Mouse (Mus musculus) liver, embryonic 11.5 days (tissue): ENCODE measurements around the gene Krtap11-1. TPM values are rescaled to one million over a fixed set of nuclear protein-coding genes. Genes with fewer than 3 reads are reported as not detected.
A peak's percentile ranks its signal among the peaks of the same experiment; 100 is the strongest.

ENCODE experiments used
- ATAC-seq: fragments of 200-750 bp; cut with Nextera tagmentation; replicated peaks from 2 replicates; pipeline ENCODE4 v1.8.0; 2017; ENCODE audit warnings: moderate number of reproducible peaks, mild to moderate bottlenecking, moderate TSS enrichment, moderate library complexity; ENCODE audit not compliant: low FRiP score
- DNase-seq: peaks from one replicate; pipeline ENCODE4 v3.0.0-alpha.2; 2017; ENCODE audit warnings: low spot score
- H3K27ac ChIP-seq: fragments of 300-500 bp; sonication (generic); 2 replicates; pipeline ENCODE4 v1.5.1; 2014; ENCODE audit warnings: mild to moderate bottlenecking, low read depth, low read length, control low read depth
- H3K27me3 ChIP-seq: fragments of 300-500 bp; sonication (generic); replicated peaks from 2 replicates; pipeline ENCODE4 v1.6.1; 2014; ENCODE audit warnings: low read length, mixed read lengths; ENCODE audit not compliant: control insufficient read depth, insufficient read depth
- H3K36me3 ChIP-seq: fragments of 300-500 bp; sonication (generic); 2 replicates; pipeline ENCODE4 v1.6.1; 2014; ENCODE audit warnings: mild to moderate bottlenecking, low read length, moderate library complexity, mixed read lengths; ENCODE audit not compliant: control insufficient read depth, insufficient read depth
- H3K4me1 ChIP-seq: fragments of 300-500 bp; sonication (generic); replicated peaks from 2 replicates; pipeline ENCODE4 v1.6.1; 2014; ENCODE audit warnings: low read length, mixed read lengths; ENCODE audit not compliant: control insufficient read depth, insufficient read depth
- H3K4me2 ChIP-seq: fragments of 300-500 bp; sonication (generic); 2 replicates; pipeline ENCODE4 v1.6.1; 2014; ENCODE audit warnings: mild to moderate bottlenecking, control low read depth, moderate library complexity
- H3K4me3 ChIP-seq: fragments of 300-500 bp; sonication (generic); 2 replicates; pipeline ENCODE4 v1.5.1; 2014; ENCODE audit warnings: low read depth, low read length, control low read depth
- H3K9ac ChIP-seq: fragments of 300-500 bp; sonication (generic); 2 replicates; pipeline ENCODE4 v1.6.1; 2014; ENCODE audit warnings: low read depth, low read length, control low read depth
- H3K9me3 ChIP-seq: fragments of 300-500 bp; sonication (generic); 2 replicates; pipeline ENCODE4 v1.6.1; 2016; ENCODE audit warnings: low read length, inconsistent platforms, mixed read lengths; ENCODE audit not compliant: control insufficient read depth
- WGBS: fragments of 180-500 bp; shearing (Covaris S2); extraction: QIAGEN DNeasy Blood & Tissue Kit; methylation state at CpG from one replicate; pipeline ENCODE4 v1.1.7; 2014; 5-methylcytosine and 5-hydroxymethylcytosine counted together
- polyA plus RNA-seq: library from polyadenylated mRNA; unstranded; fragments of >200 nt; fragmentation: Nextera tagmentation; extraction: Ambion mirVana; gene quantifications from 2 replicates; pipeline ENCODE4 v1.2.1, GENCODE M21; 2014

Krtap11-1 gene
- polyA plus RNA-seq, 1 experiment from 2014 or later = not detected

DNA sequence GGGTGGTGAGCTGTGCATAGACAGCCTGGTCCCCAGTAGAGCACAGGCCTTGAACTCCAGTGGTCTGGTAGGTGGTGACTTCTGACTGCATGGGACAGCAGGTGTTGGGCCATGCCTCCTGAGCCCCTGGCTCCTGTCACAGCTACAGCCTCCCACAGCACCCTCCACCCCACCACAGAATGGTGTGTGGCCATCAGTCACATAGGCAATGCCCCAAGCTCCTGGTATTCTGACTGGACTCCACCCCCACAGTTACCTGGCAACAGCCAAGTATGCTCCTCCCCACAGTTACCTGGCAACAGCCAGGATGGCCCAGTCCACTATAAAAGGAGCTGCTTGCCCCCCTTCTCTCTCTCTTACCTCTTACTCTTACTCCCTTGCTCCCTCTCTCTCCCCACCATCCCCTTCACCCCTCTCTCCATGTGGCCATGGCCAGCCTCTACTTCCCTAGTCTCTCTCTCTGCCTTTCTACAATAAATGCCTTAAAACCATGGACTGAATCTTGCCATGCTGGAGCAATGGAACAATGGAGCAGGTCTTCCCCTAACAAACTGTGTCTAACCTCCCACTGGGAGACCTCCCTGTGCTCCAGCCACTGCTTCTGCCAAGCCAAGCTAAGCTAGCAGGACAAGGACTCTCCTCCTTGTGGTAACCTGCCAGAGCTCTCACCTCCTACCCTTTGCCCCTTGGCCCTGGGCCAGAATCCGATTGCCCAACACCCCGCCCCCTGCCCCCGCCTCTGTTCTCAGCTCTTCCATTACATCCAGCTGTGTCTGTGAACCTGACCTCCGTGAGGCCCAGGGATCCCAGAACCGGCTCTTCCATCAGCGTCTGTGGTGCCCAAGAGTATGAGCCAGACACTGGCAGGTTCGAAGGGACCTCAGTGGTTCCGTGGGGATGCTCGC is 14.9 kb upstream of the Krtap11-1 start:
- H3K27ac ChIP-seq = no peak overlapping the region
- WGBS = 64% methylated on average over 9 of the region's 9 CpGs
- H3K4me3 ChIP-seq = no peak overlapping the region
- H3K36me3 ChIP-seq = no peaks in the 10 kb centered on the region
- ATAC-seq (peak; percentile 51; the same call in 1 of the 2 replicates), DNase-seq (no peak)
- H3K4me2 ChIP-seq = no peak overlapping the region
- H3K4me1 ChIP-seq = no peaks in the 10 kb centered on the region
- H3K9me3 ChIP-seq = no peaks in the 10 kb centered on the region
- no peak overlapping the region for H3K9ac ChIP-seq
- no peaks in the 10 kb centered on the region for H3K27me3 ChIP-seq

DNA sequence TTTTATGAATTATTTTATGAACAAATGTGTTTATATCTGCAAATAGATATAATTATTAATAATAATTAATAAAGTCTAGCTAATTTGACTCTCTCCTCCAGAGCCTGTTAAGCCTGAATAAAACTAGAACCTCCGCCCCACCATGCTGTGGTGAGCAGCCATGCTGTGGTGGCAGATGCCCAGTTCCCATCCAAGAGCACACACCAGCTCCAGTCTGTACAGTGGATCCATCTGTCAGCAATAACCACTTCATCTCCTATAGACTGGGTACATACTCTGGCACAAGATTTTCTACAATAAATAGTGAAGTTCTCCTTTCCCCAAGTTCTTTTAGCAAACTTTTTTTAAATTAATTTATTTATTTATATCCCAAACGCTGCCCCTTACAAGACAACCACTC is 10.7 kb upstream of the Krtap11-1 start:
- DNase-seq = no peak

GRCm38 (mm10) chr16:89570516-89570915 is 467 bp downstream of the Krtap11-1 start:
- ATAC-seq (no peak), DNase-seq (no peak)
- WGBS = 89% methylated on average over 9 of the region's 9 CpGs
- H3K4me2 ChIP-seq = no peak overlapping the region
- no peaks in the 10 kb centered on the region for H3K36me3 ChIP-seq
- no peak overlapping the region for H3K9ac ChIP-seq
- no peaks in the 10 kb centered on the region for H3K4me1 ChIP-seq
- H3K27me3 ChIP-seq = no peaks in the 10 kb centered on the region
- no peak overlapping the region for H3K4me3 ChIP-seq
- H3K9me3 ChIP-seq = no peaks in the 10 kb centered on the region
- no peak overlapping the region for H3K27ac ChIP-seq

More for the DNA sequence above, 10.7 kb upstream of the Krtap11-1 start:
- Histone ChIP-seq H3K4me1 (no peaks in the 10 kb centered on the region), H3K27me3 (no peaks in the 10 kb centered on the region), H3K36me3 (no peaks in the 10 kb centered on the region), H3K9me3 (no peaks in the 10 kb centered on the region), H3K27ac (no peak overlapping the region), H3K9ac (no peak overlapping the region), H3K4me2 (no peak overlapping the region), H3K4me3 (no peak overlapping the region)
- WGBS = 86% methylated on average over 2 of the region's 2 CpGs
- ATAC-seq = no peak

DNA sequence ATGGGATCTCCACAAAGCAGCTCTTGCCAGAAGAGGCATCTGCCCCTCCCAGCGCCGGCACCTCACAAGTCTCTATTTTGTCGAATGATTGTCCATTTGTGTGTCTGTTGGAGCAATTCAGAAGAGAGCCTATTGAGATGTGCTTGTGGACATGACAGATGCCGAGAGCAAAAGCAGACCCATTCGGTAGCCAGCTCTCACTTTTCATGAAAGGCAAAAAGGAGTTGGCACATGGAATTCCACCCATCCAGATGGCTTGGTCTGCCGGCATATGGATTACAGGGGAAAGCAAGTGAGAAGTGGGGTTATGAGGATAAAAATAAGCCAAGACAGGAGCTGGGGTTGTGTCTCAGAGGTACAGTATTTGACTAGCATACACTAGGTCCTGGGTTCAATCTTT is 1.8 kb downstream of the Krtap11-1 start:
- no peak for ATAC-seq
- 76% methylated on average over 6 of the region's 6 CpGs for WGBS
- no peaks in the 10 kb centered on the region for H3K36me3 ChIP-seq

DNA sequence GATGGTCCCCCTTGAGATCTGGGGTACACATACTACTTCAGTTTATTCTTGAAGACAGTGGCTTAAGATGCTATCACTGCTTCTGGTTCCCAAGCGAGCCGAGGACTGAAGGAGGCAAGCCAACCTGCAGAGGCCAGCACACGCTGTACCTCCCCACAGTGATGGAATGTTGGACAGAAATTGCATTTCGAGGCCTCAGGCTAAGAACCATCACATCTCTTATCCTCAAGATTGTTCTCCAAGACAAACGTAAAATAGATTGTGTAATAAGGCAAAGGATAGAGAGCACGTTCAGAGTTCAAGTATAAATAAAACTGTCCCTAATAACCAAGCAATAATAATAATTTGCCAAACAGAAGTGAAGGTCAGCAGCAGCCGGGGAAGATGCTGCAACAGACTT is 2.8 kb downstream of the Krtap11-1 start:
- H3K27ac ChIP-seq = no peak overlapping the region
- no peak overlapping the region for H3K4me2 ChIP-seq
- no peak overlapping the region for H3K4me3 ChIP-seq
- DNase-seq (no peak), ATAC-seq (no peak)
- no peaks in the 10 kb centered on the region for H3K36me3 ChIP-seq
- H3K9ac ChIP-seq = no peak overlapping the region
- H3K9me3 ChIP-seq = no peaks in the 10 kb centered on the region
- H3K4me1 ChIP-seq = no peaks in the 10 kb centered on the region
- no peaks in the 10 kb centered on the region for H3K27me3 ChIP-seq
- 60% methylated on average over 7 of the region's 7 CpGs for WGBS

More for the DNA sequence above, 1.8 kb downstream of the Krtap11-1 start:
- H3K9me3 ChIP-seq = no peaks in the 10 kb centered on the region
- no peak overlapping the region for H3K27ac ChIP-seq
- H3K4me3 ChIP-seq = no peak overlapping the region
- H3K4me1 ChIP-seq = no peaks in the 10 kb centered on the region
- H3K9ac ChIP-seq = no peak overlapping the region
- H3K27me3 ChIP-seq = no peaks in the 10 kb centered on the region
- DNase-seq = no peak
- no peak overlapping the region for H3K4me2 ChIP-seq

DNA sequence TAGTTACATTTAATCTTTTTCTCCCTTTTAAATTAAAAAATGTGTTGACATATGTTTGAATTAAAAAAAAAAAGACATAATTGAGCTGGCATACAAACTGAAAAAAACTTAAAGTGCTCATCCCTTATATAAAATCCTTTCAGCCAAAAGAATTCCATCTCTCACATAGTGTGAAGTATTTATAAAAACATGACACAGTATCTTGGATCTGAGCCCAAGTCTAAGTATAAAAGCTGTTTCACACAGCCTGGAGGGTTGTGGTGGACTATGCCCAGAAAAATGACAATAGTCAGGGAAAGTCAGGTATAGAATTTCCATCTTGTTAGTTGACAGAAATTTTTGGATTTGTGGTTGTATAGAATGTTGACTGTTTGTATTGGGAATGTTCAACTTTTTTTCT is 20.7 kb downstream of the Krtap11-1 start:
- Histone ChIP-seq H3K9me3 (no peaks in the 10 kb centered on the region), H3K4me2 (no peak overlapping the region), H3K4me3 (no peak overlapping the region), H3K9ac (no peak overlapping the region), H3K4me1 (no peaks in the 10 kb centered on the region), H3K27ac (no peak overlapping the region), H3K36me3 (no peaks in the 10 kb centered on the region), H3K27me3 (no peaks in the 10 kb centered on the region)
- DNase-seq (no peak), ATAC-seq (no peak)

DNA sequence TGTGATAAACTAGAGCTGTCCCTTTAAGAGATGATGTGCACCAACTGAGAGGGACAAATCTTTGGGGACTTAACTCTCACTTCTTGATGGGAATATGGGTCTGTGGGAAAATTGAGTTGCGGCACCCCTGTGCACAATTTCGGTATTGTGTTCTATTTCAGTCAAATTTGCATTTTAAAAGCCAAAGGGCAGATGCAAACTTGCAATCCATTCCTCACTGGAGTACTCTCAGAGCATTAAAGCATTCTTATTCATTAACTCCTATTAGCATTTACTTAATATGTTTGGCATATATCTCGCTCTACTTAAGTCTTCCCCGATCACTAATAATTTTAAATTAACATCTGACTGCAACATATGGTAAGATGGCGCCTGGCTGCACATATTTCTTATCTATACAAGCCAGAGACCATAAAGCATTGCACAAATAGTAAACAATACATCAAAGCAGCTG is 32.9 kb downstream of the Krtap11-1 start:
- Histone ChIP-seq H3K27me3 (no peaks in the 10 kb centered on the region), H3K27ac (no peak overlapping the region), H3K4me3 (no peak overlapping the region), H3K4me1 (no peaks in the 10 kb centered on the region), H3K36me3 (no peaks in the 10 kb centered on the region), H3K9ac (no peak overlapping the region), H3K4me2 (no peak overlapping the region), H3K9me3 (no peaks in the 10 kb centered on the region)
- 84% methylated on average over 5 of the region's 5 CpGs for WGBS
- DNase-seq (no peak), ATAC-seq (no peak)

GRCm38 (mm10) chr16:89537349-89537748 is 33.6 kb downstream of the Krtap11-1 start:
- Histone ChIP-seq H3K4me1 (no peaks in the 10 kb centered on the region), H3K9ac (no peak overlapping the region), H3K27ac (no peak overlapping the region), H3K36me3 (no peaks in the 10 kb centered on the region), H3K27me3 (no peaks in the 10 kb centered on the region), H3K4me2 (no peak overlapping the region), H3K9me3 (no peaks in the 10 kb centered on the region), H3K4me3 (no peak overlapping the region)
- no peak for ATAC-seq
- no peak for DNase-seq
- WGBS = 91% methylated on average over 6 of the region's 6 CpGs

DNA sequence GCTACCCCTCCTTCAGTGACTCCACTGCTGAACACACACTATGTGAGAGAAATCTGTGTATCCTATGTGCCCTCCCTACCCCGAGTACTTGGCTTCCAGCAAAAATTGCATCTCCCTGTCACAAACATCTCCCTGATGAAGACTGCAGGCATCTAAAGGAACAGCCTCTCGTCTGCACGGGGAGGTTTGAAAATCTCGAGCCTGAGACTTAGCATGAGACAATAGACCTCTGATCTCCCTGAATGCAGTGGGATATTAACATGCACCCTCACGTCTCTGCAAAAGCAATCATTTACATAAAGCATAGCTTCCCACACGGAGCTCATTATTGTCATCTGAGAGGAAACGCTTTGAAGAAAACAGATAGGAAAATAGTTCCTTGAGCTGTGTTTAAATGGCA is 40.4 kb downstream of the Krtap11-1 start:
- Histone ChIP-seq H3K36me3 (no peaks in the 10 kb centered on the region), H3K4me2 (no peak overlapping the region), H3K27me3 (no peaks in the 10 kb centered on the region), H3K9me3 (no peaks in the 10 kb centered on the region), H3K27ac (no peak overlapping the region), H3K4me3 (no peak overlapping the region), H3K9ac (no peak overlapping the region), H3K4me1 (no peaks in the 10 kb centered on the region)
- 58% methylated on average over 7 of the region's 7 CpGs for WGBS
- DNase-seq = no peak
- ATAC-seq = no peak
